Mouse (Mus musculus) olfactory bulb, adult 2 months (tissue): Measurements from ENCODE around the gene Letmd1.

Source experiments
- CTCF ChIP-seq: fragments of 200-500 bp; IDR thresholded peaks from 2 replicates; pipeline ENCODE4 v1.5.1; 2012; ENCODE audit warnings: low read depth, mild to moderate bottlenecking, low read length, moderate library complexity; ENCODE audit not compliant: insufficient read depth
- POLR2A ChIP-seq: fragments of 200-500 bp; IDR thresholded peaks from 2 replicates; pipeline ENCODE4 v1.6.1; 2012; ENCODE audit warnings: mild to moderate bottlenecking, low read depth, low read length, moderate library complexity; ENCODE audit not compliant: insufficient read depth

DNA sequence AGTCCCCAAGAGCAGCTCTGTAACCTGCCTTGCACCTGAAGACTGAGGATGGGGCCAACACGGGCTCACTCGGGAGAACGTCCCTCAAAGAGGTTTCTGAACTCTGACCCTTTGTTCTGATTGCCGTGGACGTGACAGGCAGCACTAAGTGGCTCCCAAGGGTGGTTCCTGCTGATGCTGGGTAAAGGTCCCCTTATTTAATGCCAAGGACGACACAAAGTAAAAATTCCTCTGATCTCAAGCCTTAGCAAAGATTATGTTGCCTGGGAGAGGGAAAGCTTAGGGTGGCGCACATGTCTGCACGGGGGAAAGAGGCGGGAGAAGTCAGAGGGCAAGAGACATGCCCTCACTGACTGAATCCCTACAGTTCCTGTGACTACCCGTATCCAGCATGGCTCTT lies 32.3 kb upstream of the Letmd1 start:
- TF ChIP-seq POLR2A: no peak
- TF ChIP-seq CTCF: no peak
